Mouse (Mus musculus) frontal cortex, postnatal 14 days (tissue): ENCODE results near the gene Gm16223.

Experiments
- DNase-seq, 2 experiments: peaks; one replicate each; pipeline ENCODE4 v3.0.0; 2022; ENCODE audit warnings: low spot score in 2 of 2

Gm16223 gene

DNA sequence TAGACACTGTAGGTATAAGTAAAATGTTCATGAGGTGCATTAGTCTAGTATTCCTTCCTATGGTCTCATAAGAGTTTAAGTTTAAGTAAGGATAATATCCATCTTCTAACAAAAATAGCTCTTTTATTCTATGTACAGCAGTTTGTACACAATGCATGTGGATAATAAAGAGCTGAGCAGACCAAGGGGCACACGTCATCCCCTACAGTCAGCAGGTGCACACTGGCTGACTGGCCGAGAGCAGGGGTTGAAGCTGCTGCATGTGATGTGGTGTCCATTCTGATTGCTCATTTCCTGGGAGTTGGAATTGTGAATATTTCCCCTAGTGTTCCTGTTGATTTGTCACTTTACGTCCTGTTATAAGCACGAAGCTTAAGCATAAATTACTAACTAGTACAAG lies 144.6 kb downstream of the Gm16223 start:
- no peak for DNase-seq

DNA sequence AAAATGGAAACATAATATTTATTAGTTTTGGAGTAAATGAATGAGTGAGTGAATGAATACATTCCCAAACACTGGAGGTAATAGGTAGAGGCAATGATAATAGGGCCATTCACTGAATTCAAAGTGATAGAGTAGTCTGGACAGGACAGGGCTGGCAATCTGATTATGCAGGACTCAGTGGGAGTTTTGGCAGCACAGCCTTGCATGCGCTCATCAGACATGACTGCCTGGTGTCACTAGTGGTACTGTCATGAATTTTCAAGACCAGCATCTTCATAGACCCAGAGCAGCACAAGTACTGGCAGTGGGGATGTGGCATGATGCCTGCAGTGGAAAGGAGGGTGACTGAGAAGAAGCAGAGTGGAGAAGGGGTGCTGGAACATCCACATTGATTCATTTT lies 157.1 kb downstream of the Gm16223 start:
- DNase-seq = no peak

DNA sequence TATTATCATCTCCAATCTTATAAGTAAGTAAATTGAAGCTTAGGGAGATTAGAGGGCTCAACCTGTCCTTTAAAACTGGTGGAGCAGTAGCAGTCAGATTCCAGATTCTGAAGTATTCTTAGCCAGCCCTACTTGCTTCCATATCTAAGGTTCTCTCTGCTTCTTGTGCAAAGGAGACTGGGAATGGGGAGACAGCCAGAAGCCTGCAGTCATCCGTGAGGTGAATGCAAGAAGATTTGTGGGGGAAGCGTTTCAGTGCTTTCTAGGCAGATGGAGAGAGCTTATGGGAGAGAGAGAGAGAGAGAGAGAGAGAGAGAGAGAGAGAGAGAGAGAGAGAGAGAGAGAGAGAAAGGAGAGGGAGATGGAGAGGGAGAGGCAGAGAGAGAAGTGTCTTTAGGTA lies 160.9 kb downstream of the Gm16223 start:
- no peak for DNase-seq

DNA sequence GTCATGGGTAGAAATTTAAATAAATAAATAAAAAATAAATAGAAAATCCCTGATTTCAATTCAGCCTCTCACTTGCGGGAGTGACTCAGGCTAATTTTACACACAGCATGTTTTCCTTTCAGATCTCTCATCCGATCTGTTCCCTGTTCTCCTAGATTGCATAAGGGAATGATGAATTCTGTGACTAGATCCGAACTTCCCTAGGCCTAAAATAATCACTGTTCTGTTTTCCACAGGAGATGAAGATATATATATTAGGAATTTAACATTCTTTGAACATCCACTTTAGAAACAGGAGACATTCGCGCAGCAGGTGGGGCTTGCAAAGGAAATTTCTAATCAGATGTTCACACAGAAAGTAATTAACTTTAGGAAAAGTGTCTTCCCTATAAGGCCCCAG lies 171.5 kb downstream of the Gm16223 start:
- DNase-seq = peak in 1 of 2 experiments; percentile 15

DNA sequence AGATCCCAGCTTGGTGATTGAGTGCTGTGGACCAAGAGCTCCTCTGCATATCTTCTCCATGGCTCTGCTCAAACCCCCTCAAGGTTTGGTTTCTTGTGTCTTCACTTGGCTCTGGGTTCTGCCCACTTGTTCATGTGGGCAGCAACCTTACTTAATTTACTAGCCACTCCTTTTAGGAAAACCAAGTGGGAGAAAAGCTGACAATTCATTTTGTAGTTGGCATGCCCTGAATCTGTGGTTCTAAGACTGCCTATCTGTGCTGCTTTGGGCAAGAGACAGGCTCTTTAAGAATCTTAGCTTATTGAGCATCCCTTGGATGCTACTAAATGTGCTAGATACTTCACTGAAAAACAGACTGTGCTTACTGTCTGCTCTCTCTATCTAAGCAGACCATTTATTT lies 172.0 kb downstream of the Gm16223 start:
- DNase-seq = no peak

DNA sequence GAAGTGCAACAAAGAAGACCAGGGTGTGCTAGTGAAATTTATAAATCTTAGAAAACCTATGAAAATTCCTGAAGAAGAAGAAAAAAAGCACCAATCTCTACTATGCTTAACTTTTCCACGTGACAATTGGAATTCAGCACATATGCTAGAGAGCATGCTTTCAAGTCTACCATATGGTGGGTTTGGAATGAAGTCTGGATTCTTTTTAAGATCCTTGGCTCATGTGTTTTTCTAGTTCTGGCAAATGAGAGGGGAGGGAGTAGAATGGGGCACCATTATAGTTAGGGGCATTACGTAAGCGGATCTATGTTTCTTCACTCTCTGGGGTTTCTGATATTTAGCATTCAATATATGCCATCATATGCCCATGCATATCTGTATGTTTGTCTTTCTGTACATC lies 182.6 kb downstream of the Gm16223 start:
- DNase-seq = no peak
